Mouse (Mus musculus) forebrain, embryonic 14.5 days (tissue): Measurements from ENCODE around the gene Nup107. TPM values are rescaled to one million over a fixed set of nuclear protein-coding genes. Genes with fewer than 3 reads are reported as not detected.

Source experiments
- ATAC-seq: fragments of 200-750 bp; cut with Nextera tagmentation; 2 replicates; pipeline ENCODE4 v1.8.0; 2017; ENCODE audit warnings: mild to moderate bottlenecking, moderate library complexity
- DNase-seq: peaks from one replicate; pipeline ENCODE4 v3.0.0-alpha.2; 2015; ENCODE audit warnings: low spot score
- H3K27ac ChIP-seq: fragments of 300-500 bp; sonication (generic); 2 replicates; pipeline ENCODE4 v1.5.1; 2014; ENCODE audit warnings: low read depth, mild to moderate bottlenecking, control low read depth, low read length, moderate library complexity
- H3K27me3 ChIP-seq: fragments of 300-500 bp; sonication (generic); replicated peaks from 2 replicates; pipeline ENCODE4 v1.6.1; 2014; ENCODE audit warnings: low read length, control low read depth, mixed read lengths; ENCODE audit not compliant: control insufficient read depth, insufficient read depth
- H3K36me3 ChIP-seq: fragments of 300-500 bp; sonication (generic); 2 replicates; pipeline ENCODE4 v1.6.1; 2014; ENCODE audit warnings: low read length, control low read depth; ENCODE audit not compliant: control insufficient read depth, insufficient read depth
- H3K4me1 ChIP-seq: fragments of 300-500 bp; sonication (generic); 2 replicates; pipeline ENCODE4 v1.6.1; 2014; ENCODE audit warnings: antibody characterized with exemption, low read length, control low read depth; ENCODE audit not compliant: control insufficient read depth, insufficient read depth
- H3K4me2 ChIP-seq: fragments of 300-500 bp; sonication (generic); 2 replicates; pipeline ENCODE4 v1.6.1; 2014; ENCODE audit warnings: mild to moderate bottlenecking, control low read depth, low read length
- H3K4me3 ChIP-seq: fragments of 300-500 bp; sonication (generic); 2 replicates; pipeline ENCODE4 v1.5.1; 2014; ENCODE audit warnings: low read depth, low read length, control low read depth
- H3K9ac ChIP-seq: fragments of 300-500 bp; sonication (generic); 2 replicates; pipeline ENCODE4 v1.6.1; 2014; ENCODE audit warnings: mild to moderate bottlenecking, low read length, control low read depth, moderate library complexity
- H3K9me3 ChIP-seq: fragments of 300-500 bp; sonication (generic); replicated peaks from 2 replicates; pipeline ENCODE4 v1.6.1; 2016; ENCODE audit warnings: low read length, control low read depth, mixed read lengths; ENCODE audit not compliant: control insufficient read depth
- WGBS: fragments of 180-500 bp; shearing (Covaris S2); extraction: QIAGEN DNeasy Blood & Tissue Kit; methylation state at CpG from one replicate; pipeline ENCODE4 v1.1.7; 2014; 5-methylcytosine and 5-hydroxymethylcytosine counted together
- polyA plus RNA-seq: library from polyadenylated mRNA; unstranded; fragments of >200 nt; fragmentation: Nextera tagmentation; extraction: Ambion mirVana; gene quantifications from 2 replicates; pipeline ENCODE4 v1.2.1, GENCODE M21; 2014

The Nup107 gene
- polyA plus RNA-seq, 1 experiment from 2014 or later, result 68.7 TPM

- Histone ChIP-seq H3K4me2 (peak within 1 kb of the TSS; percentile 61), H3K36me3 (peaks cover 22% of the 10 kb centered on the region), H3K4me3 (peak within 1 kb of the TSS; percentile 87), H3K27me3 (no peaks in the 10 kb centered on the region), H3K9ac (peak within 1 kb of the TSS; percentile 100), H3K27ac (peak within 1 kb of the TSS; percentile 99), H3K4me1 (peaks cover 11% of the 10 kb centered on the region), H3K9me3 (no peaks in the 10 kb centered on the region)
- under 1% methylated on average over 48 of the region's 52 CpGs for WGBS
- DNase-seq (peak; percentile 97), ATAC-seq (peak; percentile 96)
These were observed 81.8 kb downstream of the Nup107 start, which contains the start of gene Mdm2 for GRCm38 (mm10) chr10:117710604-117711141. TSS of gene Mdm2 (minus strand) at chr10:117710758.

- peak overlapping the region; percentile 87 for H3K4me3 ChIP-seq
- H3K9ac ChIP-seq, result peak overlapping the region; percentile 100
- 1% methylated on average over 52 of the region's 71 CpGs for WGBS
- peaks cover 26% of the 10 kb centered on the region for H3K36me3 ChIP-seq
- no peaks in the 10 kb centered on the region for H3K27me3 ChIP-seq
- no peaks in the 10 kb centered on the region for H3K9me3 ChIP-seq
- H3K4me1 ChIP-seq, result peaks cover 11% of the 10 kb centered on the region
- H3K27ac ChIP-seq, result peak overlapping the region; percentile 99
- peak; percentile 81 for ATAC-seq
- H3K4me2 ChIP-seq, result peak overlapping the region; percentile 59
- peak; percentile 84 for DNase-seq
These were observed 82.4 kb downstream of the Nup107 start for GRCm38 (mm10) chr10:117709930-117710603.

GRCm38 (mm10) chr10:117709326-117709830, 83.1 kb downstream of the Nup107 start:
- Histone ChIP-seq H3K9ac (peak overlapping the region; percentile 100), H3K27me3 (no peaks in the 10 kb centered on the region), H3K4me1 (peaks cover 11% of the 10 kb centered on the region), H3K4me2 (peak overlapping the region; percentile 59), H3K36me3 (peaks cover 33% of the 10 kb centered on the region), H3K9me3 (no peaks in the 10 kb centered on the region), H3K4me3 (peak overlapping the region; percentile 87), H3K27ac (no peak overlapping the region)
- WGBS, result 54% methylated on average over 12 of the region's 12 CpGs
- DNase-seq, result no peak
- no peak for ATAC-seq

GRCm38 (mm10) chr10:117708856-117709255, 83.6 kb downstream of the Nup107 start:
- 93% methylated on average over 9 of the region's 9 CpGs for WGBS
- H3K9me3 ChIP-seq, result no peaks in the 10 kb centered on the region
- peaks cover 39% of the 10 kb centered on the region for H3K36me3 ChIP-seq
- no peak for ATAC-seq
- H3K9ac ChIP-seq, result no peak overlapping the region; the same call in 1 of the 2 replicates
- no peaks in the 10 kb centered on the region for H3K27me3 ChIP-seq
- H3K4me1 ChIP-seq, result peaks cover 11% of the 10 kb centered on the region
- H3K4me2 ChIP-seq, result peak overlapping the region; percentile 59
- H3K4me3 ChIP-seq, result 0 out of 2 replicates have a peak overlapping the region, but pooled peaks have one; percentile 87
- no peak overlapping the region for H3K27ac ChIP-seq
- no peak for DNase-seq

GRCm38 (mm10) chr10:117708376-117708775, 84.1 kb downstream of the Nup107 start:
- DNase-seq (no peak), ATAC-seq (no peak)
- H3K9me3 ChIP-seq, result no peaks in the 10 kb centered on the region
- H3K27ac ChIP-seq, result no peak overlapping the region
- no peak overlapping the region for H3K4me3 ChIP-seq
- H3K27me3 ChIP-seq, result no peaks in the 10 kb centered on the region
- peaks cover 43% of the 10 kb centered on the region for H3K36me3 ChIP-seq
- H3K4me2 ChIP-seq, result no peak overlapping the region; the same call in 1 of the 2 replicates
- H3K4me1 ChIP-seq, result peaks cover 11% of the 10 kb centered on the region
- no peak overlapping the region for H3K9ac ChIP-seq
- WGBS, result 96% methylated on average over 2 of the region's 2 CpGs

- peaks cover 11% of the 10 kb centered on the region for H3K4me1 ChIP-seq
- H3K9me3 ChIP-seq, result no peaks in the 10 kb centered on the region
- peaks cover 54% of the 10 kb centered on the region for H3K36me3 ChIP-seq
- WGBS, result 93% methylated on average over 2 of the region's 2 CpGs
- DNase-seq (no peak), ATAC-seq (no peak)
- no peak overlapping the region for H3K4me2 ChIP-seq
- no peak overlapping the region for H3K4me3 ChIP-seq
- no peak overlapping the region for H3K27ac ChIP-seq
- no peak overlapping the region for H3K9ac ChIP-seq
- no peaks in the 10 kb centered on the region for H3K27me3 ChIP-seq
These were observed 85.2 kb downstream of the Nup107 start for GRCm38 (mm10) chr10:117707114-117707838.

GRCm38 (mm10) chr10:117706440-117706839, 86.1 kb downstream of the Nup107 start:
- WGBS, result 92% methylated on average over 6 of the region's 6 CpGs
- no peak overlapping the region for H3K4me3 ChIP-seq
- DNase-seq, result no peak
- no peak overlapping the region for H3K4me2 ChIP-seq
- H3K27me3 ChIP-seq, result no peaks in the 10 kb centered on the region
- H3K27ac ChIP-seq, result no peak overlapping the region
- no peak overlapping the region for H3K9ac ChIP-seq
- peaks cover 61% of the 10 kb centered on the region for H3K36me3 ChIP-seq
- H3K9me3 ChIP-seq, result no peaks in the 10 kb centered on the region
- ATAC-seq, result no peak
- peaks cover 11% of the 10 kb centered on the region for H3K4me1 ChIP-seq

GRCm38 (mm10) chr10:117705806-117706205, 86.7 kb downstream of the Nup107 start:
- Histone ChIP-seq H3K9me3 (no peaks in the 10 kb centered on the region), H3K4me2 (no peak overlapping the region), H3K36me3 (peaks cover 66% of the 10 kb centered on the region), H3K27me3 (no peaks in the 10 kb centered on the region), H3K4me1 (peaks cover 8% of the 10 kb centered on the region), H3K9ac (no peak overlapping the region), H3K4me3 (no peak overlapping the region), H3K27ac (no peak overlapping the region)
- ATAC-seq (no peak), DNase-seq (no peak)
